Mouse (Mus musculus): ENCODE measurements around the gene Cpa4. TPM values are rescaled to one million over a fixed set of nuclear protein-coding genes. Genes with fewer than 3 reads are reported as not detected.

Cpa4 gene
- polyA plus RNA-seq, 1 experiment from 2014 or later = 5.6 TPM

GRCm38 (mm10) chr6:30614251-30614650, 46.1 kb downstream of the Cpa4 start:
- H3K36me3 ChIP-seq (ENCODE audit: control insufficient read depth, insufficient read depth, low read length) = no peaks in the 10 kb centered on the region
- no peak overlapping the region for H3K9ac ChIP-seq (ENCODE audit: low read length)
- H3K27me3 ChIP-seq (ENCODE audit: control insufficient read depth, insufficient read depth, low read length) = no peaks in the 10 kb centered on the region
- no peak for DNase-seq (ENCODE audit: low spot score)
- no peak overlapping the region for H3K4me2 ChIP-seq (ENCODE audit: low read depth, low read length, severe bottlenecking)
- no peak overlapping the region for H3K4me3 ChIP-seq (ENCODE audit: low read depth, low read length)
- WGBS = 62% methylated on average over 6 of the region's 6 CpGs
- H3K9me3 ChIP-seq (ENCODE audit: control insufficient read depth, low read length) = no peaks in the 10 kb centered on the region
- H3K27ac ChIP-seq (ENCODE audit: low read depth, low read length) = peak overlapping the region; percentile 5; the same call in 1 of the 2 replicates
- H3K4me1 ChIP-seq (replicated peaks; ENCODE audit: control insufficient read depth, insufficient read depth, low read length) = peaks cover 43% of the 10 kb centered on the region
- ATAC-seq (replicated peaks; ENCODE audit: low FRiP score) = no peak

- Histone ChIP-seq H3K4me1 (replicated peaks; ENCODE audit: control insufficient read depth, insufficient read depth, low read length) (peaks cover 42% of the 10 kb centered on the region), H3K9me3 (ENCODE audit: control insufficient read depth, low read length) (no peaks in the 10 kb centered on the region), H3K4me2 (ENCODE audit: low read depth, low read length, severe bottlenecking) (no peak overlapping the region), H3K36me3 (ENCODE audit: control insufficient read depth, insufficient read depth, low read length) (no peaks in the 10 kb centered on the region), H3K27me3 (ENCODE audit: control insufficient read depth, insufficient read depth, low read length) (no peaks in the 10 kb centered on the region), H3K27ac (ENCODE audit: low read depth, low read length) (peak overlapping the region; percentile 86), H3K9ac (ENCODE audit: low read length) (peak overlapping the region; percentile 36), H3K4me3 (ENCODE audit: low read depth, low read length) (no peak overlapping the region)
- ATAC-seq (replicated peaks; ENCODE audit: low FRiP score) (no peak), DNase-seq (ENCODE audit: low spot score) (no peak)
- WGBS = 9% methylated on average over 4 of the region's 4 CpGs
These were observed 47.6 kb downstream of the Cpa4 start for GRCm38 (mm10) chr6:30615741-30616140.

GRCm38 (mm10) chr6:30616491-30616941, 48.3 kb downstream of the Cpa4 start:
- no peaks in the 10 kb centered on the region for H3K27me3 ChIP-seq (ENCODE audit: control insufficient read depth, insufficient read depth, low read length)
- DNase-seq (ENCODE audit: low spot score) = peak; percentile 78
- peaks cover 35% of the 10 kb centered on the region for H3K4me1 ChIP-seq (replicated peaks; ENCODE audit: control insufficient read depth, insufficient read depth, low read length)
- peak overlapping the region; percentile 26 for H3K4me2 ChIP-seq (ENCODE audit: low read depth, low read length, severe bottlenecking)
- WGBS = under 1% methylated on average over 8 of the region's 8 CpGs
- no peaks in the 10 kb centered on the region for H3K36me3 ChIP-seq (ENCODE audit: control insufficient read depth, insufficient read depth, low read length)
- no peaks in the 10 kb centered on the region for H3K9me3 ChIP-seq (ENCODE audit: control insufficient read depth, low read length)
- peak; percentile 74 for ATAC-seq (replicated peaks; ENCODE audit: low FRiP score)
- H3K4me3 ChIP-seq (ENCODE audit: low read depth, low read length) = no peak overlapping the region
- H3K27ac ChIP-seq (ENCODE audit: low read depth, low read length) = peak overlapping the region; percentile 86
- peak overlapping the region; percentile 32; the same call in 1 of the 2 replicates for H3K9ac ChIP-seq (ENCODE audit: low read length)

GRCm38 (mm10) chr6:30617020-30617958, 49.1 kb downstream of the Cpa4 start:
- Histone ChIP-seq H3K27me3 (ENCODE audit: control insufficient read depth, insufficient read depth, low read length) (no peaks in the 10 kb centered on the region), H3K27ac (ENCODE audit: low read depth, low read length) (peak overlapping the region; percentile 86), H3K4me2 (ENCODE audit: low read depth, low read length, severe bottlenecking) (peak overlapping the region; percentile 44), H3K36me3 (ENCODE audit: control insufficient read depth, insufficient read depth, low read length) (no peaks in the 10 kb centered on the region), H3K9me3 (ENCODE audit: control insufficient read depth, low read length) (no peaks in the 10 kb centered on the region), H3K4me3 (ENCODE audit: low read depth, low read length) (peak overlapping the region; percentile 6; the same call in 1 of the 2 replicates), H3K9ac (ENCODE audit: low read length) (peak overlapping the region; percentile 32; the same call in 1 of the 2 replicates), H3K4me1 (replicated peaks; ENCODE audit: control insufficient read depth, insufficient read depth, low read length) (peaks cover 35% of the 10 kb centered on the region)
- peak; percentile 84 for DNase-seq (ENCODE audit: low spot score)
- ATAC-seq (replicated peaks; ENCODE audit: low FRiP score) = peak; percentile 57
- WGBS = 2% methylated on average over 12 of the region's 13 CpGs

- Histone ChIP-seq H3K9me3 (ENCODE audit: control insufficient read depth, low read length) (no peaks in the 10 kb centered on the region), H3K4me3 (ENCODE audit: low read depth, low read length) (peak overlapping the region; percentile 6; the same call in 1 of the 2 replicates), H3K27ac (ENCODE audit: low read depth, low read length) (peak overlapping the region; percentile 86), H3K4me1 (replicated peaks; ENCODE audit: control insufficient read depth, insufficient read depth, low read length) (peaks cover 35% of the 10 kb centered on the region), H3K36me3 (ENCODE audit: control insufficient read depth, insufficient read depth, low read length) (no peaks in the 10 kb centered on the region), H3K27me3 (ENCODE audit: control insufficient read depth, insufficient read depth, low read length) (no peaks in the 10 kb centered on the region), H3K4me2 (ENCODE audit: low read depth, low read length, severe bottlenecking) (peak overlapping the region; percentile 44), H3K9ac (ENCODE audit: low read length) (peak overlapping the region; percentile 51)
- DNase-seq (ENCODE audit: low spot score) (peak; percentile 84), ATAC-seq (replicated peaks; ENCODE audit: low FRiP score) (peak; percentile 83)
- 2% methylated on average over 18 of the region's 18 CpGs for WGBS
These were observed 49.9 kb downstream of the Cpa4 start for GRCm38 (mm10) chr6:30617959-30618590.

GRCm38 (mm10) chr6:30618735-30619134, 50.6 kb downstream of the Cpa4 start:
- Histone ChIP-seq H3K9ac (ENCODE audit: low read length) (peak overlapping the region; percentile 14), H3K4me2 (ENCODE audit: low read depth, low read length, severe bottlenecking) (peak overlapping the region; percentile 15; the same call in 1 of the 2 replicates), H3K36me3 (ENCODE audit: control insufficient read depth, insufficient read depth, low read length) (no peaks in the 10 kb centered on the region), H3K27ac (ENCODE audit: low read depth, low read length) (peak overlapping the region; percentile 86), H3K4me1 (replicated peaks; ENCODE audit: control insufficient read depth, insufficient read depth, low read length) (peaks cover 35% of the 10 kb centered on the region), H3K4me3 (ENCODE audit: low read depth, low read length) (no peak overlapping the region), H3K27me3 (ENCODE audit: control insufficient read depth, insufficient read depth, low read length) (no peaks in the 10 kb centered on the region), H3K9me3 (ENCODE audit: control insufficient read depth, low read length) (no peaks in the 10 kb centered on the region)
- ATAC-seq (replicated peaks; ENCODE audit: low FRiP score) (no peak), DNase-seq (ENCODE audit: low spot score) (peak; percentile 56)
- WGBS = 22% methylated on average over 6 of the region's 6 CpGs

GRCm38 (mm10) chr6:30619606-30620005, 51.4 kb downstream of the Cpa4 start:
- H3K9ac ChIP-seq (ENCODE audit: low read length) = no peak overlapping the region
- no peak overlapping the region for H3K4me3 ChIP-seq (ENCODE audit: low read depth, low read length)
- no peaks in the 10 kb centered on the region for H3K36me3 ChIP-seq (ENCODE audit: control insufficient read depth, insufficient read depth, low read length)
- H3K4me2 ChIP-seq (ENCODE audit: low read depth, low read length, severe bottlenecking) = no peak overlapping the region
- H3K27ac ChIP-seq (ENCODE audit: low read depth, low read length) = peak overlapping the region; percentile 86
- no peak for ATAC-seq (replicated peaks; ENCODE audit: low FRiP score)
- no peaks in the 10 kb centered on the region for H3K27me3 ChIP-seq (ENCODE audit: control insufficient read depth, insufficient read depth, low read length)
- no peak for DNase-seq (ENCODE audit: low spot score)
- H3K4me1 ChIP-seq (replicated peaks; ENCODE audit: control insufficient read depth, insufficient read depth, low read length) = peaks cover 32% of the 10 kb centered on the region
- H3K9me3 ChIP-seq (ENCODE audit: control insufficient read depth, low read length) = no peaks in the 10 kb centered on the region
- WGBS = 63% methylated on average over 5 of the region's 5 CpGs

- Histone ChIP-seq H3K4me3 (ENCODE audit: low read depth, low read length) (no peak overlapping the region), H3K36me3 (ENCODE audit: control insufficient read depth, insufficient read depth, low read length) (no peaks in the 10 kb centered on the region), H3K9ac (ENCODE audit: low read length) (no peak overlapping the region), H3K4me2 (ENCODE audit: low read depth, low read length, severe bottlenecking) (no peak overlapping the region), H3K4me1 (replicated peaks; ENCODE audit: control insufficient read depth, insufficient read depth, low read length) (peaks cover 26% of the 10 kb centered on the region), H3K27me3 (ENCODE audit: control insufficient read depth, insufficient read depth, low read length) (no peaks in the 10 kb centered on the region), H3K27ac (ENCODE audit: low read depth, low read length) (no peak overlapping the region), H3K9me3 (ENCODE audit: control insufficient read depth, low read length) (no peaks in the 10 kb centered on the region)
- no peak for DNase-seq (ENCODE audit: low spot score)
- WGBS = 87% methylated on average over 4 of the region's 4 CpGs
- no peak for ATAC-seq (replicated peaks; ENCODE audit: low FRiP score)
These were observed 52.4 kb downstream of the Cpa4 start for GRCm38 (mm10) chr6:30620591-30620990.
